Mouse (Mus musculus): ENCODE data around the gene Pnkp.

The Pnkp gene

DNA sequence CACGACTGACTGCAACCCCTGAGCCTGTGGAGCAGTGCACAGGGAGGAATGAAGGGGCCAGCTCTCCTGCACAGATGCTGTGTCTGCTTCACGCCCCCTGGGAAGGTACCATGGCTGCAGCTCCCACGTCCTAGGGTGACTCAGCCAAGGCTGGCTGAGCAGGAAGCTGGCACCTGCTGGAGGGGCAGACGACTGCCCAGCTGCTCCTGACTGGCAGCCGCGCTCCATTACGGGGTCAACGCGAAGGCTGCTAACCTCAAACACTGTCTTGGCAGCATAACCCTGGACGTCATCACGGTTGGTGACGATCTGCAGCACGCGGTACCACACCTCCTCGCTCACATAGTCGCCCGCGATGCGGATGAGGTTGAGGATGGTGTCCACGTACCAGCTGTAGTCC lies 48.5 kb downstream of the Pnkp start:
- no peak for DNase-seq (ENCODE audit: low spot score)

- DNase-seq (ENCODE audit: low spot score): no peak
Measured at GRCm38 (mm10) chr7:44908706-44909476, 52.0 kb downstream of the Pnkp start.
